Comparison of ENCODE assay signal across 10 mouse cellular contexts in the genomic region with DNA sequence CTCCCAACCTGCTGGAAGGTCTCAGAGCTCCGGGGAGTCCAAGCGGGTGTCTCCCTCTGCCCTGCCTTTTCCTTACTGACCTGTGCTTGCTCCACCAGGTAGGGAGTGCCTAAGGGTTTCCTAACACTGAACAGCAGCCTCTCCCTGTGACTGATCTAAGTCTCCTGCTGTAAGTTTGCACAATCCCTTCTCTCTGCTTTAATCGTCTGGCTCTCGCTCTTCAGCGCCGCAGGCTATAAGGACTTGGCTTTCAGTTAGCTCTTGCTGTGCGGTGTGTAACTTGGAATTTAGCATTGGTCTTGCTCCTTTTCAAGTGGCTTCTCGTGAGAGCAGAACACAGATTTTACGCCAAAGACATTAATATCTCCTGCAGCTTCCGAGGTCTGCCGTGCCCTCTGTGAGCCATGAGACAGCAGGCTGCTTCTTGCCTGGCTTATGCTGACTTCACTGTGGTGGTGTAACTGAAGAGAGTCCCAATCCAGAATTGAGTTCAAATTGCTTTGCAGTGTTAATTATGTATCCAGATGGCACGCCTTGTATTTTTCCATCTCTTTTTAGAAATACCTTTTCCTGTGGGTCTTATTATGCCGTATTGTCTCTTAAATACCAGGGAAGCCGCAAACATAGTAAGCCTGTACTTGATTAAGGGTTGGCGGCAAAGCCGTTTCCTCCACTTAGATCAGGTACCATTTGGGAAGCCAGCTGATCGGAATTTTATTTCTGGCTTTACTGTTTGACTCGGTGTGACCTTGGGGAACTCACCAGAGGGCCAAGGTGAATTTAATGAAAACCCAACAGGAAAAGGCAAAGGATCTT. TPM values are rescaled to one million over a fixed set of nuclear protein-coding genes. Genes with fewer than 3 reads are reported as not detected.
DNase-seq lines count a peak whose midpoint lies in the region; ATAC-seq and TF ChIP-seq lines count a peak whose summit lies in the region.
"Had no signal": no experiment of that assay in that cellular context is flagged by ENCODE, and none has a peak within 500 bp of the region (broad histone marks: within the 10 kb centered on the region; RNA-seq: fewer than 3 reads in every experiment).

No protein-coding gene starts in this region.

- H3K27me3 ChIP-seq in forebrain, postnatal 0 days (ENCODE audit: insufficient read depth, low read length), result no peaks in the 10 kb centered on the region
- no peaks in the 10 kb centered on the region for H3K27me3 ChIP-seq in forebrain, embryonic 12.5 days
- H3K27me3 ChIP-seq in midbrain, embryonic 14.5 days (ENCODE audit: control insufficient read depth, insufficient read depth, low read length), result no peaks in the 10 kb centered on the region
- no peaks in the 10 kb centered on the region for H3K27me3 ChIP-seq in midbrain, embryonic 15.5 days (replicated peaks)
- H3K27me3 ChIP-seq in limb, embryonic 14.5 days (ENCODE audit: control insufficient read depth, insufficient read depth, low read length), result no peaks in the 10 kb centered on the region
- H3K27me3 ChIP-seq: midbrain, embryonic 12.5 days had no signal

- no peak overlapping the region for H3K4me2 ChIP-seq in forebrain, postnatal 0 days (ENCODE audit: low read depth)
- H3K4me2 ChIP-seq in forebrain, embryonic 12.5 days, result no peak overlapping the region
- H3K4me2 ChIP-seq in midbrain, embryonic 14.5 days (ENCODE audit: low read length), result no peak overlapping the region
- H3K4me2 ChIP-seq in midbrain, embryonic 15.5 days, result no peak overlapping the region
- H3K4me2 ChIP-seq in limb, embryonic 14.5 days (replicated peaks; ENCODE audit: low read depth, low read length, severe bottlenecking), result no peak overlapping the region
- H3K4me2 ChIP-seq: midbrain, embryonic 12.5 days had no signal

- no peak overlapping the region for H3K4me3 ChIP-seq in forebrain, postnatal 0 days (ENCODE audit: low read depth, low read length)
- no peak overlapping the region for H3K4me3 ChIP-seq in forebrain, embryonic 12.5 days (replicated peaks)
- no peak overlapping the region for H3K4me3 ChIP-seq in midbrain, embryonic 14.5 days (replicated peaks; ENCODE audit: low read depth, low read length)
- H3K4me3 ChIP-seq in midbrain, embryonic 15.5 days, result no peak overlapping the region
- H3K4me3 ChIP-seq in limb, embryonic 14.5 days (replicated peaks; ENCODE audit: low read length), result no peak overlapping the region
- H3K4me3 ChIP-seq: midbrain, embryonic 12.5 days had no signal

- TF ChIP-seq CTCF in forebrain, postnatal 0 days (IDR thresholded peaks at IDR 0.05; ENCODE audit: low read depth), result no peak

- no peak overlapping the region for H3K27ac ChIP-seq in forebrain, postnatal 0 days (ENCODE audit: low read depth, low read length)
- no peak overlapping the region for H3K27ac ChIP-seq in forebrain, embryonic 12.5 days
- H3K27ac ChIP-seq in midbrain, embryonic 14.5 days (replicated peaks; ENCODE audit: low read depth, low read length), result no peak overlapping the region
- H3K27ac ChIP-seq in midbrain, embryonic 15.5 days, result no peak overlapping the region
- no peak overlapping the region for H3K27ac ChIP-seq in limb, embryonic 14.5 days (replicated peaks; ENCODE audit: low read depth, low read length)

- TF ChIP-seq POLR2A in limb, embryonic 14.5 days (IDR thresholded peaks at IDR 0.05; ENCODE audit: borderline replicate concordance, extremely low read depth, insufficient read depth, insufficient read length), result no peak

- no peaks in the 10 kb centered on the region for H3K36me3 ChIP-seq in forebrain, postnatal 0 days (ENCODE audit: insufficient read depth)
- H3K36me3 ChIP-seq in forebrain, embryonic 12.5 days (replicated peaks), result no peaks in the 10 kb centered on the region; the same call in 1 of the 2 replicates
- H3K36me3 ChIP-seq in midbrain, embryonic 14.5 days (ENCODE audit: control insufficient read depth, insufficient read depth, low read length), result peaks cover 17% of the 10 kb centered on the region
- 0 out of 2 replicates have a peak, but pooled peaks cover 6% of the 10 kb centered on the region for H3K36me3 ChIP-seq in midbrain, embryonic 15.5 days (replicated peaks)
- peaks cover 7% of the 10 kb centered on the region for H3K36me3 ChIP-seq in limb, embryonic 14.5 days (ENCODE audit: control insufficient read depth, insufficient read depth, low read length)

- H3K4me1 ChIP-seq in forebrain, postnatal 0 days (ENCODE audit: insufficient read depth), result peaks cover 5% of the 10 kb centered on the region; the same call in 1 of the 2 replicates
- peaks cover 17% of the 10 kb centered on the region for H3K4me1 ChIP-seq in forebrain, embryonic 12.5 days
- 0 out of 2 replicates have a peak, but pooled peaks cover 12% of the 10 kb centered on the region for H3K4me1 ChIP-seq in midbrain, embryonic 14.5 days (ENCODE audit: control insufficient read depth, insufficient read depth, low read length)
- H3K4me1 ChIP-seq in midbrain, embryonic 15.5 days, result peaks cover 26% of the 10 kb centered on the region
- peaks cover 10% of the 10 kb centered on the region for H3K4me1 ChIP-seq in limb, embryonic 14.5 days (ENCODE audit: control insufficient read depth, insufficient read depth, low read length)

- WGBS in forebrain, postnatal 0 days, result 65% methylated on average over 18 of the region's 18 CpGs
- WGBS in forebrain, embryonic 12.5 days, result 77% methylated on average over 18 of the region's 18 CpGs
- 78% methylated on average over 18 of the region's 18 CpGs for WGBS in midbrain, embryonic 14.5 days
- WGBS in midbrain, embryonic 15.5 days, result 72% methylated on average over 18 of the region's 18 CpGs
- WGBS in limb, embryonic 14.5 days, result 32% methylated on average over 18 of the region's 18 CpGs

- H3K9ac ChIP-seq in forebrain, postnatal 0 days, result no peak overlapping the region
- no peak overlapping the region for H3K9ac ChIP-seq in forebrain, embryonic 12.5 days
- no peak overlapping the region for H3K9ac ChIP-seq in midbrain, embryonic 14.5 days (replicated peaks; ENCODE audit: low read length)
- H3K9ac ChIP-seq in midbrain, embryonic 15.5 days, result no peak overlapping the region
- no peak overlapping the region for H3K9ac ChIP-seq in limb, embryonic 14.5 days (ENCODE audit: low read depth, low read length, severe bottlenecking)
- H3K9ac ChIP-seq: midbrain, embryonic 12.5 days had no signal

- peak; percentile 66 for ATAC-seq in forebrain, postnatal 0 days
- no peak for ATAC-seq in forebrain, embryonic 12.5 days (ENCODE audit: low FRiP score)
- ATAC-seq in midbrain, embryonic 14.5 days (ENCODE audit: low FRiP score, low TSS enrichment), result no peak
- no peak for ATAC-seq in midbrain, embryonic 15.5 days (replicated peaks)
- ATAC-seq in limb, embryonic 14.5 days (ENCODE audit: low FRiP score, low read depth), result peak; percentile 71

- no peaks in the 10 kb centered on the region for H3K9me3 ChIP-seq in forebrain, postnatal 0 days (ENCODE audit: low read length)
- no peaks in the 10 kb centered on the region for H3K9me3 ChIP-seq in forebrain, embryonic 12.5 days
- no peaks in the 10 kb centered on the region for H3K9me3 ChIP-seq in midbrain, embryonic 14.5 days (ENCODE audit: control insufficient read depth, low read length)
- H3K9me3 ChIP-seq in midbrain, embryonic 15.5 days, result no peaks in the 10 kb centered on the region
- no peaks in the 10 kb centered on the region for H3K9me3 ChIP-seq in limb, embryonic 14.5 days (ENCODE audit: control insufficient read depth, low read length)
- H3K9me3 ChIP-seq: midbrain, embryonic 12.5 days had no signal

- DNase-seq in forebrain, postnatal 0 days, result peak; percentile 47
- DNase-seq in midbrain, embryonic 14.5 days, result peak; percentile 59
- DNase-seq in fat pad, adult 2 months (ENCODE audit: extremely low read depth, low read depth, low spot score), result peak; percentile 99
- peak; percentile 63 for DNase-seq in limb, embryonic 14.5 days (ENCODE audit: low spot score)
- no peak for DNase-seq in kidney, postnatal 4 days
- DNase-seq in kidney, adult 18-20 months, result no peak
- DNase-seq: thymus, adult 18-20 months had no signal

RNA-seq across cellular contexts. Expression of gene Parp11, which starts 50.4 kb away (rescaled TPM):
- total RNA-seq in forebrain, postnatal 0 days (2014; rRNA removed), result 57.6 and 60.9 TPM in 2 replicates
- 38.4 and 45.8 TPM in 2 replicates for polyA plus RNA-seq in forebrain, postnatal 0 days (2015; fragmentation: Nextera tagmentation; extraction: Ambion mirVana)
- 69.2 and 75.3 TPM in 2 replicates for polyA plus RNA-seq in forebrain, embryonic 12.5 days (2016; fragmentation: Nextera tagmentation; extraction: Ambion mirVana)
- polyA plus RNA-seq in midbrain, embryonic 14.5 days (2014; fragmentation: Nextera tagmentation; extraction: Ambion mirVana), result 79.6 and 111 TPM in 2 replicates
- polyA plus RNA-seq in midbrain, embryonic 15.5 days (2015; fragmentation: Nextera tagmentation; extraction: Ambion mirVana), result 90.4 and 95.6 TPM in 2 replicates
- polyA plus RNA-seq in limb, embryonic 14.5 days (2012; rRNA removed), result 27.3 and 27.8 TPM in 2 replicates
- polyA plus RNA-seq in limb, embryonic 14.5 days (2014; fragmentation: Nextera tagmentation; extraction: Ambion mirVana), result 25.4 and 30.7 TPM in 2 replicates

Comparison
In these comparisons a context has a peak if more than half of its experiments do, and no peak if none do; other contexts are left out.
1. ATAC-seq: peak in forebrain, postnatal 0 days (single experiment) and limb, embryonic 14.5 days (single experiment); none in forebrain, embryonic 12.5 days (single experiment), midbrain, embryonic 14.5 days (single experiment) and midbrain, embryonic 15.5 days (single experiment).
2. DNase-seq: peak in forebrain, postnatal 0 days (single experiment), midbrain, embryonic 14.5 days (single experiment), fat pad, adult 2 months (single experiment) and limb, embryonic 14.5 days (single experiment); none in kidney, postnatal 4 days (0 of 2) and kidney, adult 18-20 months (single experiment).